Mouse (Mus musculus): ENCODE results near the gene Tnc.

DNA sequence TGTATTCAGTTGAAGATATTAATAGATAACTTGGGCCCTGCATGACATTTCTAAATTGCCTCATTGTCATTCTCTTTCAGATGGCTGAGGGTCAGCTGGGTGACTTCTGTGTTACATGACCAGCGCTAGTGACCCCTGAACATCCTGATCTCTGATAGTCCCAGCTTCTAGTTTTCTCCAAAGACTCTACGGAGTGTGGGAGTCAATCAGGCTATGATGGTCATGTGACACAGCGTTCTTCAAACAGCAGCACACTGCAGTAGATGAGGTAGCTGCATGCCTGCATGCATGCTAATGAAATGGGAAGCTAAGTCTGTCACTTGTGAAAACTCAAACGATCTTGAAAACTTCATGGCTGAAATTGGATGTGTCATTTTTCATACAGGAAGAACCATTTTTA is 41.6 kb downstream of the Tnc start:
- TF ChIP-seq CTCF (IDR thresholded peaks at IDR 0.05) (no peak), EP300 (IDR thresholded peaks at IDR 0.05) (no peak)

Data from lung, postnatal 0 days (tissue).